Mouse (Mus musculus): ENCODE results near the gene Mreg. TPM values are rescaled to one million over a fixed set of nuclear protein-coding genes. Genes with fewer than 3 reads are reported as not detected.
"Not testable (repeated sequence)": the region's sequence is repeated elsewhere in the genome, so short reads cannot be mapped to it uniquely, and the experiment has no call there.

The Mreg gene
- polyA plus RNA-seq, 1 experiment, result 11.3 TPM

- WGBS, result 38% methylated on average over 3 of the region's 3 CpGs
Observed at GRCm38 (mm10) chr1:72228974-72229373, 16.9 kb upstream of the Mreg start.

GRCm38 (mm10) chr1:72227546-72227945 is 15.4 kb upstream of the Mreg start:
- WGBS, result 88% methylated on average over 5 of the region's 5 CpGs
- DNase-seq (ENCODE audit: low read depth, low spot score), result no peak

More at GRCm38 (mm10) chr1:72228974-72229373, 16.9 kb upstream of the Mreg start:
- no peak for DNase-seq (ENCODE audit: low read depth, low spot score)

DNA sequence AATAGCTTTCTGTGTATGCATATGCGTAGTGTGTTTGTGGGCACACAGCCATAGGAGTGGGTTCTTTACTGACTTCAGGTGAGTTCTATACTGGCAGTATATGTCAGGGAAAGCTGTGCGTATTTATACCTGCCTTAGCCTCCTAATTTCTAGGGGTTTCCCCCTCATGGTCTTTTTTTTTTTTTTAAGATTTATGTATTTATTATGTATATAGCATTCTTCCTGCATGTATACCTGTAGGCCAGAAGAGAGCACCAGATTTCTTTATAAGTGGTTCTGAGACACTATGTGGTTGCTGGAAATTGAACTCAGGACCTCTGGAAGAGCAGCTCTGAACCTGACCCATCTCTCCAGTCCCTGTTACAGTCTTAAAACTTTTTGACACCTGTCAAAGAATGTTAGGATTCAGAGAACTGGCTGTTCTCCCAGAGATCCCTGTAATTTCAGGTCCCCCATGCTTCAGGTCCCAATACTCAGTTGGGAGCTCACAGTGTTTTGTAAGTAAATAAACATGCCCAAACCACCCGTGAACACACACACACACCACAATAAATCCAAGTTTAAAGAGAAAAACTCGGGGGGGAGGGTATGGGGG is 14.9 kb upstream of the Mreg start:
- WGBS, result 23% methylated on average over 4 of the region's 4 CpGs
- DNase-seq (ENCODE audit: low read depth, low spot score), result no peak

- 3% methylated on average over 11 of the region's 18 CpGs for WGBS
- DNase-seq (ENCODE audit: low read depth, low spot score), result no peak
Observed at GRCm38 (mm10) chr1:72226172-72226886, 14.2 kb upstream of the Mreg start.

GRCm38 (mm10) chr1:72225720-72226171 is 13.6 kb upstream of the Mreg start:
- 1% methylated on average over 25 of the region's 31 CpGs for WGBS
- DNase-seq (ENCODE audit: low read depth, low spot score), result not testable (repeated sequence)

DNA sequence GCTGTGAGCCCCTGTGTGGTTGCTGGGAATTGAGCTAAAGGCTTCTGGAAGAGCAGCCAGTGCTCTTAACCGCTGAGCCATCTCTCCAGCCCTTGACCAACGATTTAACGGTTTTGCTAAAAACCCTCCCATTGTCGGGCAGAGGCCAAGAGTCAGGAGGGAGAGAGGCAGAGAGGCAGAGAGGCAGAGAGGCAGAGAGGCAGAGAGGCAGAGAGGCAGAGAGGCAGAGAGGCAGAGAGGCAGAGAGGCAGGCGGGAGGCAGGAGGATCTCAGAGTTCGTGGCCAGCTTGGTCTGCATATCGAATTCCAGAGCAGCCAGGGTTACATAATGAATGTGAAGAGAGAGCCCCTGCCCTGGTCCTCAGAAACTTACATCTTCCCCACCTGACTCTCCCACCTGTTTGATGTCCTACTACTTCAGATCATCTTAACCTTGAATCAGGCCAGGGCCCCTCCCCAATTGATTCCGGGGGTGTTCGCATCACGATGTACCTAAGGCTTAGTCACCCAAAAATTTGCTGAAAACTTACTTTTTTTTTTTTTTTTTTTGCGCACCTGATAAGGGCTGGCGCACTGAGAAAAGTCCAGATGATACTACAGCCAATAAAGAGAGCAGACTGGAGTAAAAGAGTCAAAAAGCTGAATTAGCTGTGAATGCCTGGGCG is 13.1 kb upstream of the Mreg start:
- DNase-seq (ENCODE audit: low read depth, low spot score), result no peak

DNA sequence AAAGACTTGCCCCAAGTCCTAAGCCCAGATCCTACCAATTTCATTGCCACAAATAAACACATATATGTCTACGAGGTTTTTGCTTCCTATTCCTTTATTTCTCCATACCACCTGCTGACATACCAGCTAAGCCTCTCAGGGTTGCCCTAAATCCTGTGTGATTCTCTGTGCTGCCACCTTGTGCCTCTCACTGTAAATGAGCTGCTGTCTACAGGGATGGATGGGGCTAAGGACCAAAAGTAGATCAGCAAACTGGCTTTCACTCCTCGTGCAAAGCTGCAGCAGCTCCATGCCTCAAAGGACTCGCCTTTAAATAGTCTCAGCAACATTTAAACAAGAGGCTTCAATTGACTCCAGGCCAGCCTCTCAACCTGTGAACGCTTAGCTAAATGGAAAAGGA is 7.9 kb upstream of the Mreg start:
- DNase-seq (ENCODE audit: low read depth, low spot score), result no peak

More for the DNA sequence above, 13.1 kb upstream of the Mreg start:
- 15% methylated on average over 13 of the region's 13 CpGs for WGBS

GRCm38 (mm10) chr1:72219116-72219515 is 7.0 kb upstream of the Mreg start:
- no peak for DNase-seq (ENCODE audit: low read depth, low spot score)
- 18% methylated on average over 2 of the region's 2 CpGs for WGBS

More for the DNA sequence above, 7.9 kb upstream of the Mreg start:
- WGBS, result 20% methylated on average over 4 of the region's 4 CpGs

- no peak for DNase-seq (ENCODE audit: low read depth, low spot score)
- WGBS, result 23% methylated on average over 2 of the region's 2 CpGs
Observed at GRCm38 (mm10) chr1:72218626-72219025, 6.5 kb upstream of the Mreg start.

- DNase-seq (ENCODE audit: low read depth, low spot score), result no peak
- WGBS, result 90% methylated on average over 7 of the region's 7 CpGs
Observed at GRCm38 (mm10) chr1:72216761-72217160, 4.7 kb upstream of the Mreg start.

DNA sequence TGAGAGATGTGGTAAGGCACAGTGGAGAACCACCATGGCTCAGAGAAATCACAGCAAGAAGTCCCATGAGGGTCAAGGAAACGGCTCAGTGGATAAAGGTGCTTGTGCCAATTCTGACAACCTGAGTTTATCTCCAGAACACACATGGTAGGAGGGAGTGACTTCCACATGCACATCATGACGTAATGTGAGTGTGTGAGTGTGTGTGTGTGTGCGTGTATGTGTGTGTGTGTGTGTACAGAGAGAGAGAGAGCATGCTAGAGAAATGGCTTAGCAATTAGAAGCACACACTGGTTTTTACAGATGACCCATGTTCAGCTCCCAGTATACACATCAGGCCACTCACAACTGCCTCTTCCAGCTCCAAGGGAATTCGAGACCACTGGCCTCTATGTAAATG is 3.1 kb upstream of the Mreg start:
- DNase-seq (ENCODE audit: low read depth, low spot score), result no peak
- 69% methylated on average over 4 of the region's 4 CpGs for WGBS

DNA sequence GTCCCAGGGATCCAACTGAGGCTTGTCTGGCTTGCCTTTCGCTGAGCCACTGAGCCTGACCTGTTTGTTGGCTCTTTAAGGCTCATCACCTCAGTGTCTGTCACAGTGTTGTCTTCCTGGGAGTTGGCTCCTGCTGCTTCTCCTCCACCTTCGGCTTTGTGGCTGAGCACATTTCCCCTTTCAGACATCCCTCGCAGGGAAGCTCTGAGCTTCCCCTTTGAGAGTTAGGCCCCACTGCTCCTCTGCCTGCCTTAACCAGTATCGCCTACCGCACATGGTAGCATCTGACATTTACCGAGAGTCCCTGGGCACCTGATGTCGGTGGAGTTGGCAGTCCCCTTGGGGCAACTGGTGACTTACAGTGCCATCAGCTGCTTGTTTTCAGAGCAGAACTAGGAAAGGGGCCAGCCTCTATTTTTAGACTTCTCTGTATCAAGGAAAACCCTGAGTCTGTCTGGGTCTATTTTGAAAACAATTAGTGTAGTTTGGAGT is 2.4 kb upstream of the Mreg start:
- 73% methylated on average over 7 of the region's 7 CpGs for WGBS
- DNase-seq (ENCODE audit: low read depth, low spot score), result no peak

GRCm38 (mm10) chr1:72213954-72214353 is 1.8 kb upstream of the Mreg start:
- DNase-seq (ENCODE audit: low read depth, low spot score), result no peak
- WGBS, result 96% methylated on average over 3 of the region's 3 CpGs

DNA sequence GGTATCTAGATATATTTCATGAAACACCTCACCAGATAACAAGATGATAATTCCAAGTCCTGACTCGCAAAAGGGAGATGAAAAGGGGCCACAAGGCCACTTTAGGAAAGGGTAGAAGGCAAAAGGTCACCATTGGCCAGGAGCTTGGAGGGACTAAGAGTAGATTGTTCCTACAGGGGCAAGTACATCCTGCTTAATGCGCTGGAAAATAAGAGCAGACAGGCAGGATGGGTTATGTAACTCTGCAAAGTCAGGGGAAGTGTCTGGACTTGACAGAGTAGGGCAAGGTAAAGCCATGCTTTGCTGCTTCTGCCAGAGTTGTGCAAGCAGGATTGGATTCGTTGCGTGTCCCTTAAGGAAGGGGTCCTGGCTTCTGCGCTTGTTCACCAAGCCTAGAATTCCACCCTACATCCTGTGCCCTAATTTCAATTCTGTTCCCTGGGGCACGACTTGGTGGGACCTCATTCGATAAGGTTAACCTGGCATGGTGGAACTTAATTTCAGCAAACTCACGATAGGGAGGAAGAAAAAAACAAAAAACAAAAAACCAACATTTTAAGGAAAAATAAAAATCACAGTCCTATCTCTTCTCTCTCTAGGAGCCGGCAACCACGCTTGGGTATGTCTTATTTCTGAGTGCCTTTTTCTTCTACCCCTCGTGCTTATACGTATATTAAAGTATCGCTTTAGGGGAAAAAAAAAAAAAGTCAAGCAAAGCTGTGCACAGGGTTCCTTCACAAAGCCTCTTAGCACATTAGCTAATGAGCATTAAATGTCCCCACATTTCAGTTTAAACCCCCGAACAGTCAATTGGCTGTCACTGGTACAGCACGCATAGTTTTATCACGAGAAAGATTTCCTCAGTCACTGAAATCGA is 1.1 kb downstream of the Mreg start:
- WGBS, result 24% methylated on average over 17 of the region's 17 CpGs
- no peak for DNase-seq (ENCODE audit: low read depth, low spot score)

GRCm38 (mm10) chr1:72208095-72208494 is 4.0 kb downstream of the Mreg start:
- 73% methylated on average over 5 of the region's 5 CpGs for WGBS
- no peak for DNase-seq (ENCODE audit: low read depth, low spot score)

DNA sequence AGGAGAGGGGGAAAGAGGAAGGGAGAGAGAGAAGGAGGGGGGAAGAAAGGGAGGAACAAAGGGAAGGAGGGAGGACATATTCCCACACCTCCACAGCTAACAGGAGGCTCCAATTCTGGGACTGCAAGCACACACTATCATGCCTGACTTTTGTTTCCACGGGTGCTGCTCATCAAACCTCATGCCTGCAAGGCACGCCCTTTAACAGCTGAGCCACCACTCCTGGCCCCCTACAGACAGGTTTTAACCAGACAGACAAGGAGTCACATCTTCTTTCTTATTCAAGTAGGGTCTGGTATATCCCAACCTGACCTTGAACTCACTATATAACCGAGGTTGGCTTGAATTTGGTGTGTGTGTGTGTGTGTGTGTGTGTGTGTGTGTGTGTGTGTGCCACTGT is 7.0 kb downstream of the Mreg start:
- no peak for DNase-seq (ENCODE audit: low read depth, low spot score)
- 35% methylated on average over 3 of the region's 3 CpGs for WGBS

DNA sequence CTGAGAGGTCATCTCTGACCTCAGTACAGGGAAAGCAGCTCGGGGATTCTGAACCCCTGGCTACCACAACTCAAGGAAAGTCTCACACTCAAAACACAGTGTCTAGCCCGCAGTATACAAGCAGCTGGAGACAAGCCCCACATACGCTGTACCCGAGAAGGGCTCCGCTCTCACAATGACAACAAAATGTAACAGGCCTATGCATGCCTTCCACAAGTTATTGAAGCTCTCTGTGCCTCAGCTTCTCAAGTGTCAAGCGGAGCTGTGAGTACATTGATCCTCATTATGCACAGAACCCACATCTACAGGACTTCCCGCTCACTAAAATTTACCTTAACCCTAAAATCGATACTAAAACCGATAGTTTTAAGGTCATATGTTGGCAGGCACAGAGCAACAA is 8.9 kb downstream of the Mreg start:
- 86% methylated on average over 9 of the region's 9 CpGs for WGBS
- DNase-seq (ENCODE audit: low read depth, low spot score), result no peak

DNA sequence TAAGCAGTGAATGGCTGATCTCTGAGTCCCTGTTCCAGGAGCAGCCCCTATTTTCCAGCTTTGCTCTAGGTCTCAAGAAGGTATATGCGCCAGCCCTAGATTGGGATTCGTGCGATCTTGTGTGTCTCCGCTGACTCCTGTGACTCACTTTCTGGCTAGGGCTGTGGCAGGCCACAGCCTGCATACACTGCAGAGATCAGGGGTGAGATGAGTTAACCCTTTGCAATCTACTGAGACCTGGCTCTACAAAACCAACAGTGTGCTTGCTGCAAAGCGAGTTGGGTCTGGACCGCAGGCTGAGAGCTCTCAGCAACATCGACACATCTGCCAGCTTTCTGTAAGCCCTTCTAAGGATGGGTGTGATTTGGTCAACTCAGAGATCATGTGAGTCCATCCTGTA is 9.4 kb downstream of the Mreg start:
- 87% methylated on average over 7 of the region's 7 CpGs for WGBS

DNA sequence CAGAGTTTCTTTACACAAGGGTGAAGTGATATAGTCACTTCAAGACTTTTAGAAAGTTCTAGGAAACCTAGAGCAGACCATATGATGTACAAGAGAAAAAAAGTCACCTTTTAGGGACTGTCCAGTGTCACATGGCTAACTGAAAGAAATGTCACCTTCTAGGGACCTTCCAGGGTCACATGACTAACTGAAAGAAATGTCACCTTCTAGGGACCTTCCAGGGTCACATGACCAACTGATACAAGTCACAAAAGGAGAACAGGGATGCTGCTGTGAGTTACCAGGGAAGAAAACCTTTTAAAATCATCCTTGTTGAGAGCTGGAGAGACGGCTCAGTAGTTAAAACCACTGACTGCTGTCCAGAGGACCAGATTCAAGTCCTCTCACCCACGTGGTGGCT is 10.0 kb downstream of the Mreg start:
- 74% methylated on average over 2 of the region's 2 CpGs for WGBS
- no peak for DNase-seq (ENCODE audit: low read depth, low spot score)

More for the DNA sequence above, 9.4 kb downstream of the Mreg start:
- no peak for DNase-seq (ENCODE audit: low read depth, low spot score)

GRCm38 (mm10) chr1:72201126-72201525 is 11.0 kb downstream of the Mreg start:
- DNase-seq (ENCODE audit: low read depth, low spot score), result no peak
- 64% methylated on average over 3 of the region's 3 CpGs for WGBS

Data from large intestine, adult 2 months (tissue).